Mouse (Mus musculus) liver, embryonic 14.5 days (tissue): ENCODE results near the gene Myl9. TPM values are rescaled to one million over a fixed set of nuclear protein-coding genes. Genes with fewer than 3 reads are reported as not detected.

ENCODE experiments used
- ATAC-seq: fragments of 200-750 bp; cut with Nextera tagmentation; 2 replicates; pipeline ENCODE4 v1.8.0; 2017; ENCODE audit warnings: moderate number of reproducible peaks, mild to moderate bottlenecking, moderate library complexity; ENCODE audit not compliant: insufficient read depth
- DNase-seq, 3 experiments: peaks; one replicate each; pipeline ENCODE4 v3.0.0-alpha.2; 2012 to 2013; ENCODE audit warnings: low read depth in 3 of 3, low spot score in 3 of 3
- H3K27ac ChIP-seq: fragments of 300-500 bp; sonication (generic); 2 replicates; pipeline ENCODE4 v1.5.1; 2014; ENCODE audit warnings: moderate library complexity, mild to moderate bottlenecking, control low read depth, inconsistent platforms
- H3K27me3 ChIP-seq: fragments of 300-500 bp; sonication (generic); 2 replicates; pipeline ENCODE4 v1.6.1; 2014; ENCODE audit warnings: mild to moderate bottlenecking, low read length, moderate library complexity; ENCODE audit not compliant: control insufficient read depth, insufficient read depth
- H3K36me3 ChIP-seq: fragments of 300-500 bp; sonication (generic); replicated peaks from 2 replicates; pipeline ENCODE4 v1.6.1; 2014; ENCODE audit warnings: low read depth; ENCODE audit not compliant: control insufficient read depth, insufficient read depth
- H3K4me1 ChIP-seq, 2 experiments: fragments of 200-500 bp in 1 of 2; fragments of 300-500 bp in 1 of 2; sonication (generic) in 1 of 2; replicated peaks; 2 replicates each; pipeline ENCODE4 v1.6.1; 2012 to 2014; ENCODE audit warnings: antibody characterized with exemption in 1 of 2, inconsistent platforms in 1 of 2, low read length in 1 of 2; ENCODE audit not compliant: control insufficient read depth in 2 of 2, insufficient read depth in 2 of 2
- H3K4me2 ChIP-seq: fragments of 300-500 bp; sonication (generic); 2 replicates; pipeline ENCODE4 v1.6.1; 2014; ENCODE audit warnings: low read depth, mild to moderate bottlenecking, control low read depth, moderate library complexity
- H3K4me3 ChIP-seq, 2 experiments: fragments of 200-500 bp in 1 of 2; fragments of 300-500 bp in 1 of 2; sonication (generic) in 1 of 2; 2 replicates each; pipeline ENCODE4 v1.5.1; 2012 to 2014; ENCODE audit warnings: low read depth in 2 of 2, low read length in 2 of 2, mild to moderate bottlenecking in 2 of 2, control low read depth in 1 of 2, inconsistent platforms in 1 of 2, moderate library complexity in 1 of 2; ENCODE audit not compliant: insufficient read depth in 1 of 2
- H3K9ac ChIP-seq: fragments of 300-500 bp; sonication (generic); replicated peaks from 2 replicates; pipeline ENCODE4 v1.6.1; 2014; ENCODE audit warnings: mild to moderate bottlenecking, control low read depth, moderate library complexity
- H3K9me3 ChIP-seq: fragments of 300-500 bp; sonication (generic); 2 replicates; pipeline ENCODE4 v1.6.1; 2016; ENCODE audit warnings: low read length, mixed read lengths; ENCODE audit not compliant: control insufficient read depth
- CTCF ChIP-seq: IDR thresholded peaks from 2 replicates; pipeline ENCODE4 v1.5.1; 2016; ENCODE audit warnings: antibody characterized with exemption, low read depth, control low read depth
- EP300 ChIP-seq: IDR thresholded peaks from 2 replicates; pipeline ENCODE4 v1.6.1; 2016; ENCODE audit warnings: antibody characterized with exemption, low read depth
- WGBS: fragments of 180-500 bp; shearing (Covaris S2); extraction: QIAGEN DNeasy Blood & Tissue Kit; methylation state at CpG from one replicate; pipeline ENCODE4 v1.1.7; 2014; ENCODE audit not compliant: insufficient replicate concordance; 5-methylcytosine and 5-hydroxymethylcytosine counted together
- polyA plus RNA-seq, 2 experiments: library from polyadenylated mRNA; depleted of rRNA in 1 of 2; stranded (reverse) in 1 of 2; unstranded in 1 of 2; fragments of >200 nt; fragmentation: Nextera tagmentation in 1 of 2; extraction: Ambion mirVana in 1 of 2; gene quantifications; 2 replicates each; pipeline versions ENCODE4 v1.2.1 to v1.2.3; 2012 to 2014

The Myl9 gene
- polyA plus RNA-seq, 2 experiments = 25.2 to 44.4 TPM

DNA sequence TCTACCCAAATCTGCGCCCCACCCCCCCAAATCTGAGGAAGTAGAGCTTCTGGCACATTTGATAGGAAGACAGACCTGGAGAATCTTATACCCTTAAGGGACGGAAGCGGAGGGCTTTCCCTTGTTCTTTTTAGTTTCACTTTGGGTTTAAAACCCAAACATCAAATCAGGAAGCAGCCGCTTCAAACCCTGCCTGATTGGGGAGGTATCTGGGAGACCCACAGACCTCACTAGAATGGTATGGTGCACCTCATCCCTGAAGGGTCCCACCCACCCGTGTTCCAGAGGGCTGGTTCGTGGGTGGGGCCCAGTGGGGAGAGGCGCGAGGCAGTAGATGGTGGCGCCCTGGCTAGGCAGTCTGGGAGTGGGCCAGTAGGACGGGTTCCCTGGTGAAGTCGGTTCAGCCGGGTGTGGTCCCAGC, 44.7 kb upstream of the Myl9 start:
- WGBS = 18% methylated on average over 12 of the region's 12 CpGs
- Histone ChIP-seq H3K27ac (no peak overlapping the region), H3K27me3 (no peaks in the 10 kb centered on the region), H3K9me3 (no peaks in the 10 kb centered on the region), H3K4me1 (peaks cover 0 to 12% of the 10 kb centered on the region in 2 experiments; a peak in 2 of 4 replicates), H3K9ac (peak overlapping the region; percentile 28), H3K4me3 (peak overlapping the region; percentile 38 to 51), H3K36me3 (no peaks in the 10 kb centered on the region), H3K4me2 (peak overlapping the region; percentile 71)
- DNase-seq (no peak), ATAC-seq (peak; percentile 38; the same call in 1 of the 2 replicates)
- TF ChIP-seq CTCF = no peak
- no peak for TF ChIP-seq EP300

DNA sequence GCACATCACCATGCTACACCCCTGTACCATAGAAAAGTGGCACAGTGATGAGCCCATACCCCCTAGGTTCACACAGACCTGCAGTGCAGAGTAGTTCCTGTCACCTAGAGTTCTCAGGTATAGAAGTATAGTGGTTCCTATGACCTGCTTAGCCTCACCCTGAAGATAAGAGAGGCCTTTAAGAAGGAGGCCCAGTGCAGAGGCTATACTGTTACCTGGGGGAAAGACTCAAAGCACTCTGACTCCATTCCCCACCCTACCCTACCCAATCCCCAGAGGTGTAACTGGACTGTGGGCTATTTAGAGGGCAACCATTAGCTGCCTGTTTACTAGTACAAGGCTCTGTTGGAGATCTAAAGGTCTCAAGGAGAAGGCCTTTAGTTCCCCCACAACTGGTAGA, 43.6 kb upstream of the Myl9 start:
- no peak for TF ChIP-seq CTCF
- no peak for TF ChIP-seq EP300
- Histone ChIP-seq H3K4me3 (no peak overlapping the region), H3K27me3 (no peaks in the 10 kb centered on the region), H3K36me3 (no peaks in the 10 kb centered on the region), H3K4me1 (peaks cover 0 to 11% of the 10 kb centered on the region in 2 experiments; a peak in 2 of 4 replicates), H3K9me3 (no peaks in the 10 kb centered on the region), H3K4me2 (no peak overlapping the region), H3K9ac (no peak overlapping the region), H3K27ac (no peak overlapping the region)
- no peak for ATAC-seq
- no peak for DNase-seq

GRCm38 (mm10) chr2:156732109-156732508, 43.1 kb upstream of the Myl9 start:
- 67% methylated on average over 6 of the region's 6 CpGs for WGBS
- Histone ChIP-seq H3K4me1 (peaks cover 0 to 7% of the 10 kb centered on the region in 2 experiments; a peak in 2 of 4 replicates), H3K9me3 (no peaks in the 10 kb centered on the region), H3K27ac (no peak overlapping the region), H3K4me3 (no peak overlapping the region), H3K27me3 (no peaks in the 10 kb centered on the region), H3K36me3 (no peaks in the 10 kb centered on the region), H3K4me2 (no peak overlapping the region), H3K9ac (no peak overlapping the region)
- ATAC-seq = 0 out of 2 replicates have a peak, but pooled peaks have one; percentile 32
- TF ChIP-seq CTCF (no peak), EP300 (no peak)
- no peak for DNase-seq

DNA sequence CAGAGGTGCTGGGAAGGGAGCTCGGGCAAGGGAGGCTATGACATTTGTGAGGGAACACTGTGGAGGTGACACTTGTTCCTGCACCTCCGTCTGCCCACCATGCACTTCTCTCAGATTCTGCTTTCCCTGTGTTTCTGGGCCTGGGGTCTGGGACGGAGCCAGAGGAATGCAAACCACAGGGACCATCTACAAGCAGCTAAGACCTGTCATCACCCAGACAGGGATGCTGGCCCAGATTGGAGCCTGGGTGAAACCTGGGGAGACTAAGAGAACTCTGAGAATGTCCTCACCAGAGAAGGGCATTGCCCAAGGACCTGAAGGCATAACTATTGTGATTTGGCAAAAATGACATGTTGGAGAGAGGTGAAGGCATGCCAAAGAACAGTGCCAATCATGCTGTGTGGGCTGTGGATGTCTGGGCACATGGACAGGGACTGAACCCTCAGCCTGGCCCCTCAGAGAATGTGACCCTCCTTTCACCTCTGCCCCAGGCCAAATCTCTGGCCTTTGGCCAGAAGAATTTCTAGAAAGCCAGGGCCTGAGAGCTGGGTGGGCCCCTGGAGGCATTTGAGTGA, 39.4 kb upstream of the Myl9 start:
- Histone ChIP-seq H3K36me3 (no peaks in the 10 kb centered on the region), H3K4me1 (peaks cover 0 to 2% of the 10 kb centered on the region in 2 experiments; a peak in 2 of 4 replicates), H3K9me3 (no peaks in the 10 kb centered on the region), H3K9ac (no peak overlapping the region), H3K4me2 (no peak overlapping the region), H3K27me3 (no peaks in the 10 kb centered on the region), H3K4me3 (no peak overlapping the region), H3K27ac (no peak overlapping the region)
- no peak for TF ChIP-seq EP300
- no peak for TF ChIP-seq CTCF
- 66% methylated on average over 3 of the region's 3 CpGs for WGBS
- ATAC-seq = no peak
- DNase-seq = no peak

GRCm38 (mm10) chr2:156736846-156737245, 38.4 kb upstream of the Myl9 start:
- Histone ChIP-seq H3K27me3 (no peaks in the 10 kb centered on the region), H3K36me3 (no peaks in the 10 kb centered on the region), H3K4me3 (no peak overlapping the region), H3K9me3 (no peaks in the 10 kb centered on the region), H3K4me1 (peaks cover 0 to 2% of the 10 kb centered on the region in 2 experiments; a peak in 1 of 4 replicates), H3K27ac (no peak overlapping the region), H3K9ac (no peak overlapping the region), H3K4me2 (no peak overlapping the region)
- DNase-seq (no peak), ATAC-seq (no peak)
- TF ChIP-seq CTCF (no peak), EP300 (no peak)
- 63% methylated on average over 7 of the region's 7 CpGs for WGBS
